In genomic region chr2:157166371-157167080, GRCm38 (mm10) we compare ENCODE assay signal across 27 mouse cellular contexts. TPM values are rescaled to one million over a fixed set of nuclear protein-coding genes. Genes with fewer than 3 reads are reported as not detected.
DNase-seq lines count a peak whose midpoint lies in the region; ATAC-seq lines count a peak whose summit lies in the region.
"Had no signal": no experiment of that assay in that cellular context is flagged by ENCODE, and none has a peak within 500 bp of the region (broad histone marks: within the 10 kb centered on the region; RNA-seq: fewer than 3 reads in every experiment).

No protein-coding gene starts in this region.

- ATAC-seq in midbrain, embryonic 11.5 days (ENCODE audit: low FRiP score) = no peak
- no peak for ATAC-seq in liver, embryonic 12.5 days
- ATAC-seq: forebrain, postnatal 0 days; hindbrain, embryonic 16.5 days; midbrain, embryonic 15.5 days had no signal

- H3K4me1 ChIP-seq in midbrain, embryonic 11.5 days (ENCODE audit: control insufficient read depth, insufficient read depth, low read length) = peaks cover 10% of the 10 kb centered on the region
- peaks cover 22% of the 10 kb centered on the region for H3K4me1 ChIP-seq in midbrain, embryonic 10.5 days
- no peaks in the 10 kb centered on the region for H3K4me1 ChIP-seq in liver, embryonic 12.5 days
- H3K4me1 ChIP-seq: embryonic facial prominence, embryonic 10.5 days; embryonic facial prominence, embryonic 15.5 days; limb, embryonic 12.5 days; neural tube, embryonic 15.5 days had no signal

- H3K4me3 ChIP-seq in midbrain, embryonic 11.5 days (ENCODE audit: low read depth, low read length) = no peak overlapping the region
- no peak overlapping the region for H3K4me3 ChIP-seq in midbrain, embryonic 10.5 days
- no peak overlapping the region for H3K4me3 ChIP-seq in liver, embryonic 12.5 days
- H3K4me3 ChIP-seq: embryonic facial prominence, embryonic 10.5 days; embryonic facial prominence, embryonic 15.5 days; forebrain, embryonic 12.5 days; limb, embryonic 12.5 days; lung, embryonic 15.5 days; midbrain, embryonic 15.5 days; neural tube, embryonic 15.5 days had no signal

- H3K36me3 ChIP-seq in midbrain, embryonic 11.5 days (ENCODE audit: control insufficient read depth, insufficient read depth, low read length) = peaks cover 5% of the 10 kb centered on the region
- H3K36me3 ChIP-seq in midbrain, embryonic 10.5 days = peaks cover 79% of the 10 kb centered on the region
- H3K36me3 ChIP-seq in liver, embryonic 12.5 days = peaks cover 88% of the 10 kb centered on the region

- 95% methylated on average over 12 of the region's 12 CpGs for WGBS in midbrain, embryonic 11.5 days
- 94% methylated on average over 12 of the region's 12 CpGs for WGBS in midbrain, embryonic 10.5 days
- WGBS in liver, embryonic 12.5 days (ENCODE audit: insufficient replicate concordance) = 93% methylated on average over 12 of the region's 12 CpGs

- peak; percentile 11 to 40 for DNase-seq in layer of hippocampus, adult 18-20 months (ENCODE audit: low spot score in 2 of 2)
- DNase-seq in layer of hippocampus, adult 8-10 months (ENCODE audit: low spot score in 2 of 2) = no peak
- peak; percentile 51 for DNase-seq in midbrain, embryonic 11.5 days (ENCODE audit: low spot score, missing footprints)
- no peak for DNase-seq in midbrain, embryonic 10.5 days (ENCODE audit: low spot score)
- DNase-seq in left cerebral cortex, postnatal 14 days (ENCODE audit: low spot score in 2 of 2) = peak; percentile 25 to 66
- DNase-seq in right cerebral cortex, postnatal 36 days (ENCODE audit: low spot score in 2 of 2) = peak; percentile 8 to 24
- DNase-seq: adrenal gland, postnatal 36 days; B cell, adult 2 months; cerebellum, adult 2 months; cerebellum, postnatal 14 days; forebrain, postnatal 0 days; kidney, adult 2 months; kidney, postnatal 36 days; lung, postnatal 36 days; retina, postnatal 1 day; spleen, adult 18-20 months; thymus, adult 18-20 months; thymus, postnatal 25 days had no signal

- H3K9ac ChIP-seq in midbrain, embryonic 11.5 days (ENCODE audit: low read length) = no peak overlapping the region
- H3K9ac ChIP-seq in liver, embryonic 12.5 days = no peak overlapping the region
- H3K9ac ChIP-seq: embryonic facial prominence, embryonic 15.5 days; forebrain, embryonic 12.5 days; forebrain, postnatal 0 days; limb, embryonic 12.5 days; lung, embryonic 15.5 days; midbrain, embryonic 15.5 days; neural tube, embryonic 15.5 days had no signal

- intact Hi-C loops in left cerebral cortex, postnatal 14 days (cut with DNase I) = no loop called here

- H3K27ac ChIP-seq in midbrain, embryonic 11.5 days (ENCODE audit: low read depth, low read length) = no peak overlapping the region
- no peak overlapping the region for H3K27ac ChIP-seq in midbrain, embryonic 10.5 days (replicated peaks)
- no peak overlapping the region for H3K27ac ChIP-seq in liver, embryonic 12.5 days
- H3K27ac ChIP-seq: embryonic facial prominence, embryonic 10.5 days; embryonic facial prominence, embryonic 15.5 days; forebrain, embryonic 12.5 days; limb, embryonic 12.5 days; lung, embryonic 15.5 days; midbrain, embryonic 15.5 days; neural tube, embryonic 15.5 days had no signal

- H3K27me3 ChIP-seq in midbrain, embryonic 11.5 days (ENCODE audit: control insufficient read depth, insufficient read depth, low read length) = no peaks in the 10 kb centered on the region
- H3K27me3 ChIP-seq in midbrain, embryonic 10.5 days (ENCODE audit: low read depth, poor library complexity, severe bottlenecking) = no peaks in the 10 kb centered on the region
- H3K27me3 ChIP-seq in liver, embryonic 12.5 days (replicated peaks) = no peaks in the 10 kb centered on the region
- H3K27me3 ChIP-seq: embryonic facial prominence, embryonic 15.5 days; forebrain, embryonic 12.5 days; limb, embryonic 12.5 days; lung, embryonic 15.5 days; midbrain, embryonic 15.5 days; neural tube, embryonic 15.5 days had no signal

- no peak overlapping the region for H3K4me2 ChIP-seq in midbrain, embryonic 11.5 days
- no peak overlapping the region for H3K4me2 ChIP-seq in liver, embryonic 12.5 days
- H3K4me2 ChIP-seq: embryonic facial prominence, embryonic 15.5 days; forebrain, embryonic 12.5 days; limb, embryonic 12.5 days; lung, embryonic 15.5 days; midbrain, embryonic 15.5 days; neural tube, embryonic 15.5 days had no signal

- H3K9me3 ChIP-seq in midbrain, embryonic 11.5 days (ENCODE audit: control insufficient read depth, low read length) = no peaks in the 10 kb centered on the region
- no peaks in the 10 kb centered on the region for H3K9me3 ChIP-seq in midbrain, embryonic 10.5 days (replicated peaks)
- H3K9me3 ChIP-seq in liver, embryonic 12.5 days (replicated peaks) = no peaks in the 10 kb centered on the region
- H3K9me3 ChIP-seq: embryonic facial prominence, embryonic 10.5 days; embryonic facial prominence, embryonic 15.5 days; forebrain, embryonic 12.5 days; limb, embryonic 12.5 days; lung, embryonic 15.5 days; midbrain, embryonic 15.5 days; neural tube, embryonic 15.5 days had no signal

RNA-seq across cellular contexts. Expression of gene Samhd1, which starts 31.5 kb away (rescaled TPM):
- 10 to 100 TPM; 11.9 to 12.1 TPM for total RNA-seq in layer of hippocampus, adult 18-20 months (2021)
- total RNA-seq in layer of hippocampus, adult 8-10 months (2022) = 10 to 100 TPM; 15.7 to 19.7 (median 18.4) TPM
- polyA plus RNA-seq in midbrain, embryonic 11.5 days (2014; fragmentation: Nextera tagmentation; extraction: Ambion mirVana) = 21.0 and 21.7 TPM in 2 replicates
- 21.2 and 22.9 TPM in 2 replicates for polyA plus RNA-seq in midbrain, embryonic 10.5 days (2016; fragmentation: Nextera tagmentation; extraction: Ambion mirVana)
- total RNA-seq in left cerebral cortex, postnatal 14 days (2021) = 10 to 100 TPM; 12.0 to 14.1 TPM
- 23.0 and 24.9 TPM in 2 replicates for polyA plus RNA-seq in liver, embryonic 12.5 days (2016; fragmentation: Nextera tagmentation; extraction: Ambion mirVana)

RNA-seq across cellular contexts. Expression of gene Rbl1, which starts 37.8 kb away (rescaled TPM):
- 1 to 10 TPM; 1.1 to 1.9 TPM for total RNA-seq in layer of hippocampus, adult 18-20 months (2021)
- 1 to 10 TPM; 1.5 to 2.3 (median 1.7) TPM for total RNA-seq in layer of hippocampus, adult 8-10 months (2022)
- polyA plus RNA-seq in midbrain, embryonic 11.5 days (2014; fragmentation: Nextera tagmentation; extraction: Ambion mirVana) = 42.5 and 45.5 TPM in 2 replicates
- 27.8 and 30.3 TPM in 2 replicates for polyA plus RNA-seq in midbrain, embryonic 10.5 days (2016; fragmentation: Nextera tagmentation; extraction: Ambion mirVana)
- 1 to 10 TPM; 1.7 to 1.8 TPM for total RNA-seq in left cerebral cortex, postnatal 14 days (2021)
- polyA plus RNA-seq in liver, embryonic 12.5 days (2016; fragmentation: Nextera tagmentation; extraction: Ambion mirVana) = 27.9 and 31.0 TPM in 2 replicates

Comparison
In these comparisons a context has a peak if more than half of its experiments do, and no peak if none do; other contexts are left out.
1. DNase-seq: peak in layer of hippocampus, adult 18-20 months (2 of 2), midbrain, embryonic 11.5 days (single experiment), left cerebral cortex, postnatal 14 days (2 of 2) and right cerebral cortex, postnatal 36 days (2 of 2); none in layer of hippocampus, adult 8-10 months (0 of 2) and midbrain, embryonic 10.5 days (single experiment).